Mouse (Mus musculus): Measurements from ENCODE around the gene Scml4. TPM values are rescaled to one million over a fixed set of nuclear protein-coding genes. Genes with fewer than 3 reads are reported as not detected.

Scml4 gene
- polyA plus RNA-seq, 1 experiment from 2014 or later = 0.13 TPM

DNA sequence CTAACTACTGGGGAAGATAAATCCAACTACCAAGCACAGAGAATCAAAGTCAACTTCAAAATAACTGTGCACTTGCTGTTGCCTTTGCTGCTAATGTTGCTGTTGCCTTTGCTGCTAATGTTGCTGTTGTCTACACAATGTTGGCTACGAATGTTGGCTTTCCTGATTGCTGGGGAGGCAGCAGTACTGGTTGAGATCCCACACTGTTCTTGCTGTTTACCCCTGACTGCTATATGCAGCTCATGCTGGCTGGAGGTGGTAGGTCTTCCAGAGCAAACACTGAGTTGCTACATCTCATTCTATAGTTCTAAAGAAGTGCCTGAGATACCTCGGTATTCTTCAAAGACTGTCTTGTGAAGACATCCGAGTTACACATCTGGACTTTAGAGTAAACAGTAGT, 36.5 kb downstream of the Scml4 start:
- H3K9ac ChIP-seq (ENCODE audit: low read length) = no peak overlapping the region

DNA sequence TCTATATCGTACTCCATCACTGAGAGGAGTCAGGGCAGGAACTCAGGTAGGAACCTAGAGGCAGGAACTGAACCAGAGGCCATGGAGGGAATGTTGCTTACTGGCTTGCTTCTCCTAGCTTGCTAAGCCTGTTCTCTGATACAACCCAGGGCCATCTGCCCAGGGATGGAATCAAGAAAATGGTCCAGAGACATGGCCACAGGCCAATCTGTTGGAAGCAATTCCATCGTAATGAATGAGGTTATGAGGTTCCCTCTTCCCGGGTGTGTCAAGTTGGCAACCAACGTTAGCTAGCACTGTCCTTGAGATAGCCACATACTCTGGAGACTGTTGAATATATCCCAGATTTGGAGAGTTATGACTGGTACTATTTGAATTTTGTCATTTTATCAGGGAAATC, 37.0 kb downstream of the Scml4 start:
- Histone ChIP-seq H3K4me2 (ENCODE audit: low read depth, severe bottlenecking) (no peak overlapping the region), H3K27me3 (ENCODE audit: control insufficient read depth, insufficient read depth, low read length) (no peaks in the 10 kb centered on the region), H3K4me3 (ENCODE audit: low read depth, low read length) (no peak overlapping the region), H3K4me1 (ENCODE audit: control insufficient read depth, insufficient read depth, low read length) (no peaks in the 10 kb centered on the region), H3K9me3 (ENCODE audit: control insufficient read depth, low read length) (no peaks in the 10 kb centered on the region), H3K27ac (replicated peaks; ENCODE audit: low read depth, low read length) (no peak overlapping the region), H3K9ac (ENCODE audit: low read length) (no peak overlapping the region), H3K36me3 (ENCODE audit: control insufficient read depth, insufficient read depth, low read length) (no peaks in the 10 kb centered on the region)
- DNase-seq (ENCODE audit: low spot score) (no peak), ATAC-seq (ENCODE audit: insufficient number of reproducible peaks, low FRiP score, low TSS enrichment, low read depth) (no peak)
- 87% methylated on average over 4 of the region's 4 CpGs for WGBS

More for the DNA sequence above, 36.5 kb downstream of the Scml4 start:
- Histone ChIP-seq H3K36me3 (ENCODE audit: control insufficient read depth, insufficient read depth, low read length) (no peaks in the 10 kb centered on the region), H3K9me3 (ENCODE audit: control insufficient read depth, low read length) (no peaks in the 10 kb centered on the region), H3K4me1 (ENCODE audit: control insufficient read depth, insufficient read depth, low read length) (no peaks in the 10 kb centered on the region), H3K27ac (replicated peaks; ENCODE audit: low read depth, low read length) (no peak overlapping the region), H3K4me2 (ENCODE audit: low read depth, severe bottlenecking) (no peak overlapping the region), H3K4me3 (ENCODE audit: low read depth, low read length) (no peak overlapping the region), H3K27me3 (ENCODE audit: control insufficient read depth, insufficient read depth, low read length) (no peaks in the 10 kb centered on the region)
- DNase-seq (ENCODE audit: low spot score) = no peak
- WGBS = 88% methylated on average over 3 of the region's 3 CpGs
- ATAC-seq (ENCODE audit: insufficient number of reproducible peaks, low FRiP score, low TSS enrichment, low read depth) = no peak

DNA sequence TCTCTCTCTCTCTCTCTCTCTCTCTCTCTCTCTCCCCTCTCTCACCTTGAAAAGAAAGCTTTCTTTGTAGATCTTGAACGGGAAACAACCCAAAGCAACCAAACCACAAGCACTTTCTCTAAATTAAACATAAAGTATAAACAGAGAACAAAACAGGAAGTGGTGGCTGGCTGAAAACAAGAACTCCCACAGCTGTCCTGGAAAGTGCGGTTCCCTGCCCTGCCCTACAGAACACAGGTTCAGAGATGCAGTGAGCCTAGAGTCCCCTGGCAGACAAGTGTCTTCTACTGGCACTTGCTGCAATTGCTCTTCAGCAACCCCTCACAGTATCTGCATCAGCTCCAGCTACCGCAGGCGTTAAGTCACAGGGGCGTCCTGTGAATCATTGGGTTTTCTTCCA, 37.5 kb downstream of the Scml4 start:
- DNase-seq (ENCODE audit: low spot score) (no peak), ATAC-seq (ENCODE audit: insufficient number of reproducible peaks, low FRiP score, low TSS enrichment, low read depth) (no peak)
- no peak overlapping the region for H3K4me2 ChIP-seq (ENCODE audit: low read depth, severe bottlenecking)
- no peak overlapping the region for H3K27ac ChIP-seq (replicated peaks; ENCODE audit: low read depth, low read length)
- WGBS = 81% methylated on average over 5 of the region's 5 CpGs
- H3K36me3 ChIP-seq (ENCODE audit: control insufficient read depth, insufficient read depth, low read length) = no peaks in the 10 kb centered on the region
- no peaks in the 10 kb centered on the region for H3K27me3 ChIP-seq (ENCODE audit: control insufficient read depth, insufficient read depth, low read length)
- no peak overlapping the region for H3K4me3 ChIP-seq (ENCODE audit: low read depth, low read length)
- H3K9me3 ChIP-seq (ENCODE audit: control insufficient read depth, low read length) = no peaks in the 10 kb centered on the region
- no peaks in the 10 kb centered on the region for H3K4me1 ChIP-seq (ENCODE audit: control insufficient read depth, insufficient read depth, low read length)
- H3K9ac ChIP-seq (ENCODE audit: low read length) = no peak overlapping the region

DNA sequence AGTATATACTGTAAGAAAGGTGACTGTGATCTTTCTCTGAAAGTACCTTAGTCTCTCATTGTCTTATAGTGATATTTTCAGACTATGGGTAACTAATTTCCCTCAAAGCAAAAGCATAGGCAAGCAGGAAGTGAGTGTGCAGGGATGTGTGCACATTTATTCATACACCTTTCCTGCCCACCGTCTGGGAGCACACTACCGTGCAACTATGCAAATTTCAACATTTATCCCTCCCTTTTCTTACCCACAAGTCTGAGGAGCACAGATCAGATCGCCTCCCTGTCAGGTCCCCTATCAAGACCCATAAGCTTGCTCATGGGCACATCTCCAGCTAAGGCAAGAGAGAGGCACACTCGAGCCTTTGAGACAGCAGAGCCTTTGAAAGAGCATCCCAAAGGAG, 41.2 kb downstream of the Scml4 start:
- H3K27ac ChIP-seq (replicated peaks; ENCODE audit: low read depth, low read length) = no peak overlapping the region
- no peaks in the 10 kb centered on the region for H3K9me3 ChIP-seq (ENCODE audit: control insufficient read depth, low read length)
- WGBS = 84% methylated on average over 4 of the region's 4 CpGs
- H3K4me3 ChIP-seq (ENCODE audit: low read depth, low read length) = no peak overlapping the region
- H3K9ac ChIP-seq (ENCODE audit: low read length) = no peak overlapping the region
- no peaks in the 10 kb centered on the region for H3K36me3 ChIP-seq (ENCODE audit: control insufficient read depth, insufficient read depth, low read length)
- no peaks in the 10 kb centered on the region for H3K4me1 ChIP-seq (ENCODE audit: control insufficient read depth, insufficient read depth, low read length)
- ATAC-seq (ENCODE audit: insufficient number of reproducible peaks, low FRiP score, low TSS enrichment, low read depth) (no peak), DNase-seq (ENCODE audit: low spot score) (no peak)
- H3K4me2 ChIP-seq (ENCODE audit: low read depth, severe bottlenecking) = no peak overlapping the region
- H3K27me3 ChIP-seq (ENCODE audit: control insufficient read depth, insufficient read depth, low read length) = no peaks in the 10 kb centered on the region

DNA sequence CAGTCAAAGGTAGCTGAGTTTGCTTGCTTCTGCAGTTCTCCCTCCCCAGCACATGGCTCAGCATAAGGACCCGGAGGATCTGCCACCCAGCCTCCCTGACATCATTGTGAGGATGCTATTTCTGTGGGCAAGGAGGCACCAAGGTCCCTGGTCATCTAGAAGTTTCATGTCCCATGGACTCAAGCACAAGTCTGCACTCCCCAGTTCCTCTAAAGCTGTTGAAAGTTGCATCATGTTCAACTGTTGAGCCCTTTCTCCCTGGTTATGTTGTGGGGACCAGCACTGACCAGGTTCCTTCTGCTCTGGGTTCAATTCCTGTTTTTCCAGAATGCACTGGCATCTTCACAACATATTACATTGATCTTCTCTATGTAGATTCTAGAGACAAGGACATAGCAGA, 42.9 kb downstream of the Scml4 start:
- DNase-seq (ENCODE audit: low spot score) = no peak
- ATAC-seq (ENCODE audit: insufficient number of reproducible peaks, low FRiP score, low TSS enrichment, low read depth) = no peak

DNA sequence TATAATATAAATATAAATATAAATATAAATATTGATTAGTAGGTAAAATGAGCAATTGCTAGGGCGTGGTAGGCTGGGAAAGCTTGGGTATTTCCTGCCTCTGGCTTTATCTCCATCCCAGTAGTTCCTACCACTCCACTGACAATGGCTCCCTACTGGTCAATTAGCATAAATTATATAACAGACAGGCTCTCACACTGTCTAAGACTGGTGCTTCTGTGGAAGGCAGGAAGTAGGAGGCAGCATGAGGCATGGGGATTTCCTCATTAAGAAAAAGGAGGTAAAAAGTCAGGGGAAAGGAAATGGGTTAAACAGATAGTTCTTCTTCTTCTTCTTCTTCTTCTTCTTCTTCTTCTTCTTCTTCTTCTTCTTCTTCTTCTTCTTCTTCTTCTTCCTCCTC, 48.4 kb downstream of the Scml4 start:
- H3K36me3 ChIP-seq (ENCODE audit: control insufficient read depth, insufficient read depth, low read length) = no peaks in the 10 kb centered on the region
- no peaks in the 10 kb centered on the region for H3K9me3 ChIP-seq (ENCODE audit: control insufficient read depth, low read length)
- H3K4me1 ChIP-seq (ENCODE audit: control insufficient read depth, insufficient read depth, low read length) = no peaks in the 10 kb centered on the region
- H3K27me3 ChIP-seq (ENCODE audit: control insufficient read depth, insufficient read depth, low read length) = no peaks in the 10 kb centered on the region
- ATAC-seq (ENCODE audit: insufficient number of reproducible peaks, low FRiP score, low TSS enrichment, low read depth) (no peak), DNase-seq (ENCODE audit: low spot score) (no peak)
- H3K4me2 ChIP-seq (ENCODE audit: low read depth, severe bottlenecking) = no peak overlapping the region
- no peak overlapping the region for H3K4me3 ChIP-seq (ENCODE audit: low read depth, low read length)
- no peak overlapping the region for H3K27ac ChIP-seq (replicated peaks; ENCODE audit: low read depth, low read length)
- WGBS = 81% methylated on average over 1 of the region's 1 CpGs
- H3K9ac ChIP-seq (ENCODE audit: low read length) = no peak overlapping the region

More for the DNA sequence above, 42.9 kb downstream of the Scml4 start:
- no peaks in the 10 kb centered on the region for H3K27me3 ChIP-seq (ENCODE audit: control insufficient read depth, insufficient read depth, low read length)
- 91% methylated on average over 1 of the region's 1 CpGs for WGBS
- no peak overlapping the region for H3K27ac ChIP-seq (replicated peaks; ENCODE audit: low read depth, low read length)
- no peaks in the 10 kb centered on the region for H3K4me1 ChIP-seq (ENCODE audit: control insufficient read depth, insufficient read depth, low read length)
- H3K9me3 ChIP-seq (ENCODE audit: control insufficient read depth, low read length) = no peaks in the 10 kb centered on the region
- no peak overlapping the region for H3K4me3 ChIP-seq (ENCODE audit: low read depth, low read length)
- H3K36me3 ChIP-seq (ENCODE audit: control insufficient read depth, insufficient read depth, low read length) = no peaks in the 10 kb centered on the region
- no peak overlapping the region for H3K9ac ChIP-seq (ENCODE audit: low read length)
- H3K4me2 ChIP-seq (ENCODE audit: low read depth, severe bottlenecking) = no peak overlapping the region

DNA sequence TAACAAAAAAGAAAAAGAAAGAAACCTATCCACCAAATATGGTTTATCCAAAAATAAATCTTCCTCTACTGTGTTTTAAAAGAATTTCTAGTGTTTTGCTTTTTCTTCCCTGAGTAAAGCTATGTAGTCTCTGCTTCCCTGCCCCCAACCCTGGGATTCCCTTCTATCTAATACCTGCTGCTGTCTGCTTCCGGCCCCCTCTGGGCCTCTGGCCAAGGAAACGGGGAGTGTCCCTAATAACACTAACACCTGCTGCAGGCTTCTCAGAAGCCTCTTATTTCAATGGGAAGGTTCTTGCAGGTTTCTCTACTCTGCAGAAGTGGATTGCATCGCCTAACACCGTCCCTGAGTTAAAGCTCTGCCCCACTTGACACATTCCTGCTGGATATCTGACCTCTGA, 50.4 kb downstream of the Scml4 start:
- 34% methylated on average over 4 of the region's 4 CpGs for WGBS
- Histone ChIP-seq H3K27ac (replicated peaks; ENCODE audit: low read depth, low read length) (no peak overlapping the region), H3K4me1 (ENCODE audit: control insufficient read depth, insufficient read depth, low read length) (no peaks in the 10 kb centered on the region), H3K27me3 (ENCODE audit: control insufficient read depth, insufficient read depth, low read length) (no peaks in the 10 kb centered on the region), H3K9ac (ENCODE audit: low read length) (no peak overlapping the region), H3K4me3 (ENCODE audit: low read depth, low read length) (no peak overlapping the region), H3K9me3 (ENCODE audit: control insufficient read depth, low read length) (no peaks in the 10 kb centered on the region), H3K36me3 (ENCODE audit: control insufficient read depth, insufficient read depth, low read length) (no peaks in the 10 kb centered on the region), H3K4me2 (ENCODE audit: low read depth, severe bottlenecking) (no peak overlapping the region)
- DNase-seq (ENCODE audit: low spot score) (no peak), ATAC-seq (ENCODE audit: insufficient number of reproducible peaks, low FRiP score, low TSS enrichment, low read depth) (no peak)

DNA sequence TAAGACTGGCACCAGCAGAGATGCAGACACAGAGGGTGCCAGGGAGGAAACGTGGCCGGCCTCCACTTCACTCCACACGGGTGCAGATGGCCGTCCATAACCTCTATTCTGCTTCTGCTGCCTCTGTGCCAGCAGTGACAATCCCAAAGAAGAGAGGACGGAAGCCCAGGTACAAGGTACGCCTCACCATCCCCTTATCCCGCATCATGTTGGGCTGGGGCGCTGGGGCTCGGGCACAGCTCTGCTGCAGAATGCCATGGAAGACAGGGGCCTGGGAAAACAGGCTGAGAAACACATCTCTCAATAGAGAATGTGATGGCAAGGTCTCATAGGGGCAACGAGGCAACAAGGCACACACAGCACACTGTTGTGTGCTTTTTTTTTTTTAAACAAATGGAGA, 51.9 kb downstream of the Scml4 start:
- H3K27me3 ChIP-seq (ENCODE audit: control insufficient read depth, insufficient read depth, low read length) = no peaks in the 10 kb centered on the region
- no peak overlapping the region for H3K4me2 ChIP-seq (ENCODE audit: low read depth, severe bottlenecking)
- DNase-seq (ENCODE audit: low spot score) (no peak), ATAC-seq (ENCODE audit: insufficient number of reproducible peaks, low FRiP score, low TSS enrichment, low read depth) (no peak)
- no peaks in the 10 kb centered on the region for H3K36me3 ChIP-seq (ENCODE audit: control insufficient read depth, insufficient read depth, low read length)
- no peaks in the 10 kb centered on the region for H3K9me3 ChIP-seq (ENCODE audit: control insufficient read depth, low read length)
- no peaks in the 10 kb centered on the region for H3K4me1 ChIP-seq (ENCODE audit: control insufficient read depth, insufficient read depth, low read length)
- H3K27ac ChIP-seq (replicated peaks; ENCODE audit: low read depth, low read length) = no peak overlapping the region
- no peak overlapping the region for H3K9ac ChIP-seq (ENCODE audit: low read length)
- 88% methylated on average over 10 of the region's 10 CpGs for WGBS
- H3K4me3 ChIP-seq (ENCODE audit: low read depth, low read length) = no peak overlapping the region

DNA sequence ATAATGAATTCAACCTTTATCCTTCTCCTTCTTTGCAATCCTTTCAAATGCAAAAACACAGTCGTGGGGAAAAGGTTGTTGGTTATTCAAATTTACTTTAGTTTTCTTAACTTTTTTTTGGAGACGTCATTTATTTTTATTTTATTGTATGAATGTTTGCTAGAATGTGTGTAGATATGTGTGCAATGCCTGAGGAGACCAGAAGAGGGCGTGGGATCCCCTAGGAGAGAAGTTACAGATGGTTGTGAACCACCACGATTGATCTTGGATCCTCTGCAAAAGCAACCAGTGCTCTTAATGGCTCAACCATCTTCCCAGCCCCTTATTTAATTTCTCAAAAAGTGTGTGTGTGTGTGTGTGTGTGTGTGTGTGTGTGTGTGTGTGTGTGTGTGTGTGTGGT, 53.0 kb downstream of the Scml4 start:
- Histone ChIP-seq H3K9me3 (ENCODE audit: control insufficient read depth, low read length) (no peaks in the 10 kb centered on the region), H3K4me3 (ENCODE audit: low read depth, low read length) (no peak overlapping the region), H3K36me3 (ENCODE audit: control insufficient read depth, insufficient read depth, low read length) (no peaks in the 10 kb centered on the region), H3K4me2 (ENCODE audit: low read depth, severe bottlenecking) (no peak overlapping the region), H3K9ac (ENCODE audit: low read length) (no peak overlapping the region), H3K27ac (replicated peaks; ENCODE audit: low read depth, low read length) (no peak overlapping the region), H3K27me3 (ENCODE audit: control insufficient read depth, insufficient read depth, low read length) (no peaks in the 10 kb centered on the region), H3K4me1 (ENCODE audit: control insufficient read depth, insufficient read depth, low read length) (no peaks in the 10 kb centered on the region)
- 46% methylated on average over 4 of the region's 4 CpGs for WGBS
- ATAC-seq (ENCODE audit: insufficient number of reproducible peaks, low FRiP score, low TSS enrichment, low read depth) = no peak
- no peak for DNase-seq (ENCODE audit: low spot score)
